Mouse (Mus musculus) midbrain, embryonic 15.5 days (tissue): ENCODE measurements at regions not wholly inside any gene's neighbourhood (a gene's known extent, or its start where the extent isn't known, plus 50 kb on each side); places are given as distances from the start of the nearest gene placed in this dataset.
A peak's percentile ranks its signal among the peaks of the same experiment; 100 is the strongest.

ENCODE experiments used
- ATAC-seq: fragments of 200-750 bp; cut with Nextera tagmentation; replicated peaks from 2 replicates; pipeline ENCODE4 v1.8.0; 2017; ENCODE audit warnings: moderate TSS enrichment
- H3K27ac ChIP-seq: fragments of 300-500 bp; sonication (generic); 2 replicates; pipeline ENCODE4 v1.5.1; 2015; ENCODE audit warnings: mild to moderate bottlenecking, inconsistent platforms
- H3K27me3 ChIP-seq: fragments of 300-500 bp; sonication (generic); replicated peaks from 2 replicates; pipeline ENCODE4 v1.6.1; 2015; ENCODE audit warnings: inconsistent platforms
- H3K36me3 ChIP-seq: fragments of 300-500 bp; sonication (generic); replicated peaks from 2 replicates; pipeline ENCODE4 v1.6.1; 2015; ENCODE audit warnings: inconsistent platforms
- H3K4me1 ChIP-seq: fragments of 300-500 bp; sonication (generic); 2 replicates; pipeline ENCODE4 v1.6.1; 2015; ENCODE audit warnings: inconsistent platforms
- H3K4me2 ChIP-seq: fragments of 300-500 bp; sonication (generic); 2 replicates; pipeline ENCODE4 v1.6.1; 2015; ENCODE audit warnings: inconsistent platforms, mild to moderate bottlenecking, moderate library complexity
- H3K4me3 ChIP-seq: fragments of 300-500 bp; sonication (generic); 2 replicates; pipeline ENCODE4 v1.5.1; 2015; ENCODE audit warnings: mild to moderate bottlenecking, inconsistent platforms
- H3K9ac ChIP-seq: fragments of 300-500 bp; sonication (generic); 2 replicates; pipeline ENCODE4 v1.6.1; 2015; ENCODE audit warnings: mild to moderate bottlenecking, inconsistent platforms
- H3K9me3 ChIP-seq: fragments of 300-500 bp; sonication (generic); 2 replicates; pipeline ENCODE4 v1.6.1; 2016; ENCODE audit warnings: inconsistent platforms
- WGBS: fragments of 180-500 bp; shearing (Covaris S2); methylation state at CpG from one replicate; pipeline ENCODE4 v1.1.7; 2015; ENCODE audit warnings: mixed read lengths; 5-methylcytosine and 5-hydroxymethylcytosine counted together

GRCm38 (mm10) chr12:25318072-25318671, 221.2 kb upstream of the Id2 start:
- Histone ChIP-seq H3K27ac (no peak overlapping the region), H3K4me1 (no peaks in the 10 kb centered on the region), H3K27me3 (no peaks in the 10 kb centered on the region), H3K36me3 (no peaks in the 10 kb centered on the region), H3K4me3 (no peak overlapping the region), H3K9me3 (no peaks in the 10 kb centered on the region), H3K9ac (no peak overlapping the region), H3K4me2 (no peak overlapping the region)
- 69% methylated on average over 4 of the region's 4 CpGs for WGBS
- no peak for ATAC-seq

GRCm38 (mm10) chr12:25315969-25316368, 219.0 kb upstream of the Id2 start:
- H3K4me3 ChIP-seq, result no peak overlapping the region
- ATAC-seq, result no peak
- 82% methylated on average over 1 of the region's 1 CpGs for WGBS

GRCm38 (mm10) chr12:25313212-25313611, 216.3 kb upstream of the Id2 start:
- no peaks in the 10 kb centered on the region for H3K27me3 ChIP-seq
- no peak overlapping the region for H3K27ac ChIP-seq
- ATAC-seq, result no peak
- H3K36me3 ChIP-seq, result no peaks in the 10 kb centered on the region
- no peaks in the 10 kb centered on the region for H3K4me1 ChIP-seq
- H3K4me3 ChIP-seq, result no peak overlapping the region
- H3K4me2 ChIP-seq, result no peak overlapping the region
- no peaks in the 10 kb centered on the region for H3K9me3 ChIP-seq
- H3K9ac ChIP-seq, result no peak overlapping the region

More at GRCm38 (mm10) chr12:25315969-25316368, 219.0 kb upstream of the Id2 start:
- Histone ChIP-seq H3K9ac (no peak overlapping the region), H3K27ac (no peak overlapping the region), H3K27me3 (no peaks in the 10 kb centered on the region), H3K9me3 (no peaks in the 10 kb centered on the region), H3K4me1 (no peaks in the 10 kb centered on the region), H3K4me2 (no peak overlapping the region), H3K36me3 (no peaks in the 10 kb centered on the region)

GRCm38 (mm10) chr12:25312390-25312789, 215.4 kb upstream of the Id2 start:
- no peaks in the 10 kb centered on the region for H3K27me3 ChIP-seq
- H3K9ac ChIP-seq, result no peak overlapping the region
- H3K9me3 ChIP-seq, result no peaks in the 10 kb centered on the region
- H3K27ac ChIP-seq, result no peak overlapping the region
- H3K4me2 ChIP-seq, result no peak overlapping the region
- no peaks in the 10 kb centered on the region for H3K4me1 ChIP-seq
- H3K4me3 ChIP-seq, result no peak overlapping the region
- ATAC-seq, result no peak
- WGBS, result 91% methylated on average over 2 of the region's 2 CpGs
- no peaks in the 10 kb centered on the region for H3K36me3 ChIP-seq

- WGBS, result 93% methylated on average over 7 of the region's 7 CpGs
- no peaks in the 10 kb centered on the region for H3K27me3 ChIP-seq
- no peak overlapping the region for H3K9ac ChIP-seq
- ATAC-seq, result no peak
- no peaks in the 10 kb centered on the region for H3K36me3 ChIP-seq
- H3K27ac ChIP-seq, result no peak overlapping the region
- H3K9me3 ChIP-seq, result no peaks in the 10 kb centered on the region
- no peaks in the 10 kb centered on the region for H3K4me1 ChIP-seq
- H3K4me2 ChIP-seq, result no peak overlapping the region
- no peak overlapping the region for H3K4me3 ChIP-seq
Measured at GRCm38 (mm10) chr12:25311728-25312127, 214.8 kb upstream of the Id2 start.

- ATAC-seq, result no peak
- Histone ChIP-seq H3K27ac (no peak overlapping the region), H3K4me3 (no peak overlapping the region), H3K36me3 (no peaks in the 10 kb centered on the region), H3K9me3 (no peaks in the 10 kb centered on the region), H3K27me3 (no peaks in the 10 kb centered on the region), H3K4me2 (no peak overlapping the region), H3K4me1 (no peaks in the 10 kb centered on the region), H3K9ac (no peak overlapping the region)
- 70% methylated on average over 6 of the region's 6 CpGs for WGBS
Measured at GRCm38 (mm10) chr12:25310293-25310946, 213.5 kb upstream of the Id2 start.

GRCm38 (mm10) chr12:25309234-25309633, 212.3 kb upstream of the Id2 start:
- no peaks in the 10 kb centered on the region for H3K36me3 ChIP-seq
- H3K4me1 ChIP-seq, result peaks cover 7% of the 10 kb centered on the region; the same call in 1 of the 2 replicates
- H3K4me2 ChIP-seq, result no peak overlapping the region
- H3K27me3 ChIP-seq, result no peaks in the 10 kb centered on the region
- ATAC-seq, result no peak
- no peak overlapping the region for H3K4me3 ChIP-seq
- 96% methylated on average over 6 of the region's 6 CpGs for WGBS
- no peaks in the 10 kb centered on the region for H3K9me3 ChIP-seq
- no peak overlapping the region for H3K9ac ChIP-seq
- no peak overlapping the region for H3K27ac ChIP-seq

GRCm38 (mm10) chr12:25305764-25306653, 209.1 kb upstream of the Id2 start:
- no peak for ATAC-seq
- WGBS, result 78% methylated on average over 12 of the region's 12 CpGs
- H3K36me3 ChIP-seq, result no peaks in the 10 kb centered on the region
- no peak overlapping the region for H3K9ac ChIP-seq
- no peak overlapping the region for H3K27ac ChIP-seq
- H3K4me3 ChIP-seq, result no peak overlapping the region
- H3K4me2 ChIP-seq, result no peak overlapping the region
- no peaks in the 10 kb centered on the region for H3K27me3 ChIP-seq
- peaks cover 7% of the 10 kb centered on the region; the same call in 1 of the 2 replicates for H3K4me1 ChIP-seq
- H3K9me3 ChIP-seq, result no peaks in the 10 kb centered on the region

- no peaks in the 10 kb centered on the region for H3K27me3 ChIP-seq
- H3K9ac ChIP-seq, result no peak overlapping the region
- WGBS, result 24% methylated on average over 6 of the region's 6 CpGs
- no peak overlapping the region for H3K4me2 ChIP-seq
- peak; percentile 70; the same call in 1 of the 2 replicates for ATAC-seq
- no peak overlapping the region for H3K4me3 ChIP-seq
- H3K27ac ChIP-seq, result no peak overlapping the region
- H3K36me3 ChIP-seq, result no peaks in the 10 kb centered on the region
- peaks cover 7% of the 10 kb centered on the region; the same call in 1 of the 2 replicates for H3K4me1 ChIP-seq
- no peaks in the 10 kb centered on the region for H3K9me3 ChIP-seq
Measured at GRCm38 (mm10) chr12:25304820-25305511, 208.0 kb upstream of the Id2 start.

GRCm38 (mm10) chr12:25303500-25304050, 206.6 kb upstream of the Id2 start:
- 43% methylated on average over 7 of the region's 7 CpGs for WGBS
- no peaks in the 10 kb centered on the region for H3K27me3 ChIP-seq
- H3K27ac ChIP-seq, result no peak overlapping the region
- H3K36me3 ChIP-seq, result no peaks in the 10 kb centered on the region
- no peak overlapping the region for H3K9ac ChIP-seq
- H3K4me3 ChIP-seq, result no peak overlapping the region
- H3K4me1 ChIP-seq, result peaks cover 7% of the 10 kb centered on the region; the same call in 1 of the 2 replicates
- H3K9me3 ChIP-seq, result no peaks in the 10 kb centered on the region
- no peak overlapping the region for H3K4me2 ChIP-seq
- no peak for ATAC-seq

- Histone ChIP-seq H3K27me3 (no peaks in the 10 kb centered on the region), H3K4me2 (no peak overlapping the region), H3K9ac (no peak overlapping the region), H3K4me1 (peaks cover 7% of the 10 kb centered on the region; the same call in 1 of the 2 replicates), H3K27ac (no peak overlapping the region), H3K4me3 (no peak overlapping the region), H3K36me3 (no peaks in the 10 kb centered on the region), H3K9me3 (no peaks in the 10 kb centered on the region)
- no peak for ATAC-seq
- 83% methylated on average over 9 of the region's 9 CpGs for WGBS
Measured at GRCm38 (mm10) chr12:25300804-25301390, 204.0 kb upstream of the Id2 start.
